Mouse (Mus musculus) left cerebral cortex, postnatal 25 days (tissue): ENCODE data around the gene Msl1. TPM values are rescaled to one million over a fixed set of nuclear protein-coding genes. Genes with fewer than 3 reads are reported as not detected.
A peak's percentile ranks its signal among the peaks of the same experiment; 100 is the strongest.

ENCODE experiments used
- DNase-seq, 2 experiments: peaks; one replicate each; pipeline ENCODE4 v3.0.0; 2022; ENCODE audit warnings: low spot score in 2 of 2, mixed read lengths in 1 of 2
- intact Hi-C: fragments of 180-260 bp; cut with DNase I; formaldehyde crosslinking; loops from one replicate; pipeline ENCODE4 v1.15.1; 2025
- total RNA-seq, 2 experiments: library from RNA; stranded (reverse); gene quantifications; 2 replicates each; pipeline ENCODE4 v1.2.3; 2021

Gene Msl1
- total RNA-seq, 2 experiments from 2014 or later: 190 to 193 TPM

- DNase-seq: peak in 1 of 2 experiments; percentile 48
- intact Hi-C loops: loop anchor here (5.0 kb wide), 1 partner anchor 127 kb away; the partner anchor contains the start of gene Csf3
These were observed 33.9 kb downstream of the Msl1 start for GRCm38 (mm10) chr11:98829091-98829775.

DNA sequence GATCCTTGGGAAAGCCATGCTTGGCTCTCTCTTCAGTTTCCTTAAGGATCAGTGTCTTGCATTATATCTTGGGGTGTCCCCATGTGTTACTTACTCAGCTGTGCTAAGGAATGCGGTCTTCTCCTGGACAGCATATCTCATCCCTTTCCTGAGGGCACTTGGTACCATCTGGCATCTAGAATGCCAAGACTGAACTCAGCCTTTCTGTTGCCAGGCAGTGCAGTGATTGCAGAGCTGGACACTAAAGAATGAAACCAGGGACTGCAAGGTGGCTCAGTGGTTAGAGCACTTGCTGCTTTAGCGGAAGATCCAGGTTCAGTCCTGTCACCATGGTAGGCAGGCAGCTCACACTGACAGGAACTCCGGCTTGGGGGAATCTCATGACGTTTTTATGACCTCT, 34.6 kb downstream of the Msl1 start:
- intact Hi-C loops: loop anchor here (5.0 kb wide), 1 partner anchor 128 kb away; the partner anchor contains the start of gene Csf3

GRCm38 (mm10) chr11:98835296-98835695, 40.0 kb downstream of the Msl1 start:
- intact Hi-C loops: loop anchor here (5.0 kb wide), 1 partner anchor 138 kb away; no protein-coding TSS in a partner anchor
- DNase-seq: peak; percentile 47 to 75

More for the DNA sequence above, 34.6 kb downstream of the Msl1 start:
- DNase-seq: no peak

GRCm38 (mm10) chr11:98835725-98836124, 40.4 kb downstream of the Msl1 start:
- peak in 1 of 2 experiments; percentile 55 for DNase-seq
- intact Hi-C loops: loop anchor here (5.0 kb wide), 1 partner anchor 138 kb away; no protein-coding TSS in a partner anchor

GRCm38 (mm10) chr11:98836128-98836527, 40.8 kb downstream of the Msl1 start:
- no peak for DNase-seq
- intact Hi-C loops: loop anchor here (5.0 kb wide), 1 partner anchor 139 kb away; no protein-coding TSS in a partner anchor

- peak; percentile 84 to 85 for DNase-seq
- intact Hi-C loops: loop anchor here (5.0 kb wide), 1 partner anchor 139 kb away; no protein-coding TSS in a partner anchor
These were observed 41.4 kb downstream of the Msl1 start, which contains the start of gene Rapgefl1 for GRCm38 (mm10) chr11:98836651-98837141. TSS of gene Rapgefl1 (plus strand) at chr11:98836785.

DNA sequence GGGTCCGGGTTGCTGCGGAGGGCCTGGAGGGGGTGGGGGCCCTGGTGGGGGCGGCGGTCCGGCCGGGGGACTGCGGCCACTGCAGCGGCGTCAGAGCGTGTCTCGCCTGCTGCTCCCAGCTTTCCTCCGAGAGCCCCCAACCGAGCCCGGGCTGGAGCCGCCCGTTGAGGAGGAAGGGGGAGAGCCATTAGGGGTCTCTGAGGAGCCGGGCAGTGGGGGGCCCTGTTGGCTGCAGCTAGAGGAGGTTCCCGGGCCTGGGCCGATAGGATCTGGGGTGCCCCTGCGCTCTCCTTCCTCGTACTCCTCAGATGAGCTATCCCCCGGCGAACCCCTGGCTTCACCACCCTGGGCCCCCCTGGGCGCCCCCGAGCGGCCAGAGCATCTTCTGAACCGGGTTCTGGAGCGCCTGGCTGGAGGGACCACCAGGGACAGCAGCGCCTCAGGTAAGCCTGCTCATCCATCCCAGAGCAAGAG, 42.0 kb downstream of the Msl1 start:
- DNase-seq: no peak
- intact Hi-C loops: loop anchor here (5.0 kb wide), 1 partner anchor 140 kb away; no protein-coding TSS in a partner anchor

GRCm38 (mm10) chr11:98837917-98838316, 42.6 kb downstream of the Msl1 start:
- DNase-seq: peak in 1 of 2 experiments; percentile 58
- intact Hi-C loops: loop anchor here (5.0 kb wide), 1 partner anchor 141 kb away; no protein-coding TSS in a partner anchor

GRCm38 (mm10) chr11:98838512-98838911, 43.2 kb downstream of the Msl1 start:
- intact Hi-C loops: loop anchor here (5.0 kb wide), 1 partner anchor 141 kb away; no protein-coding TSS in a partner anchor
- peak; percentile 67 to 92 for DNase-seq

DNA sequence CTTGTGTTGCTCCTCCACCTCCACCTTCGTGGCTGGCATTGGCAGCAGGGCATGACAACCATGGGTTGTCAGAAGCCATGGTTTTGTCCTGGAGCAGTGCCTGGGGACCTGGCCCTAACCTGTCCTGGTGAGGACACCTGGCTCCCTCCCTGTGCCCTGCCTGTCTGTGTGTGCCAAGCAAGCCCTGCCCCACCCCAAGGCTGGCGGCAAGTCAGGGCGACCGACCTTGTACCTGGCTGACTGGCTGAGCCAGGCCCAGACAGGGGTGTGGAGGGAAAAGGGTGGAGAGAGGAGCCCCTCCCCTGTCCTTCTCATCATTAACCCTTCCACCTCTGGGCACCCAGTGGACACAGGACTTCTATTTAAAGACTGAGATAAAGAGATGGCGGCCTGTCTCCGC, 44.1 kb downstream of the Msl1 start:
- intact Hi-C loops: loop anchor here (5.0 kb wide), 1 partner anchor 142 kb away; no protein-coding TSS in a partner anchor
- DNase-seq: no peak

DNA sequence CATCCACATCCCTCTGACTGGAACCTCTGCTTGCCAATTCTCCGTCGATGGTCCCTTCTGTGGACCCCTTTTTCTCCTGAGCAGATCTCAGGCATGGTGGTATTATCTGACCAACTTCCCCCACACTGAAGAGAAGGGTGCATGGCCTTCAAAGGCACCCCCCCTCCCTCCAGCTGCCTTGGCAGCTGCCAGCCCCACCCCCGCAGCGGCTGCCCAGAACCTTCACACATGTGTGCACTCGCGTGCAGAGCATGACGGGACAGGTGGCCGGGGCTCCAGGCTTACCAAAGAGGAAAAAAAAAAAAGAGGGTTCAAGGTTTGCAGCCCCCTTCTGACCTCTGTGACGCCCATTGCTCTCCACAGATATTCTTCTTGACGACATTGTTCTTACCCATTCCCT, 44.6 kb downstream of the Msl1 start:
- no peak for DNase-seq
- intact Hi-C loops: loop anchor here (5.0 kb wide), 1 partner anchor 143 kb away; no protein-coding TSS in a partner anchor

DNA sequence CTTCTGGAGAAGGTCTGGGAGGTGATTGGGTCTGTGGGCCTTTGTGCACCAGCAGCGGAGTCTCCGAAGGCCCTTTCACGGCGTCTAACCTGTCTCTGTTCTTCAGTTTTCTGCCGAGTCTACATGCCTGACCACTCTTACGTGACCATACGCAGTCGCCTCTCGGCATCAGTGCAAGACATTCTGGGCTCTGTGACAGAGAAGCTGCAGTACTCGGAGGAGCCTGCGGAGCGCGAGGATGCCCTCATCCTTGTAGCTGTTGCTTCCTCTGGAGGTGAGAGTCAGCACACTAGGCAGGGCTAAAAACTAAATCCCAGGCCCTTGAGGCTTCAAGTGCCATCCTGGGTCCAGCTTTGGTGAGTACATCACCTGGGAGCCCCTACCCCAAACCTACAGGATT, 50.7 kb downstream of the Msl1 start:
- DNase-seq: no peak
- intact Hi-C loops: no loop called here

- intact Hi-C loops: no loop called here
- DNase-seq: no peak
These were observed 51.7 kb downstream of the Msl1 start for GRCm38 (mm10) chr11:98846865-98847604.

GRCm38 (mm10) chr11:98849196-98849894, 54.0 kb downstream of the Msl1 start:
- intact Hi-C loops: no loop called here
- no peak for DNase-seq

- DNase-seq: peak in 1 of 2 experiments; percentile 35
- intact Hi-C loops: no loop called here
These were observed 55.1 kb downstream of the Msl1 start for GRCm38 (mm10) chr11:98850100-98851093.

DNA sequence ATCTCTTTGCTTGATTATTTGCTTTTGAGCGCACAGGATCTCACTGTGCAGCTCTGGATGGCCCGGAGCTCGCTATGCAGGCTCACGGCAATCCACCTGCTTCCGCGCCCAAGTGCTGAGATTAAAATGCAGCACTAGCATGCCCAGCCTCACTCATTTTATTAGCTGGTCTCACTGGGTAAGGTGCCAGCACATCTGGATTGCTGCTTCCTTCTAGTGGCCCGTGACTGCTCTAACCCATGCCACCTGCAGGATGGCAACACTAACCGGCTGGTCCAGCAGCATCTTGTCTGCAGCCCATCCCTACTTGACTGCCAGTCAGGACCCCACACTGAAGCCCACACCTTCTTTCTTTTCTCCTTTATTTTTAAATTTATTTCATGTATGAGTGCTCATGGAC, 58.8 kb downstream of the Msl1 start:
- no peak for DNase-seq
- intact Hi-C loops: no loop called here

DNA sequence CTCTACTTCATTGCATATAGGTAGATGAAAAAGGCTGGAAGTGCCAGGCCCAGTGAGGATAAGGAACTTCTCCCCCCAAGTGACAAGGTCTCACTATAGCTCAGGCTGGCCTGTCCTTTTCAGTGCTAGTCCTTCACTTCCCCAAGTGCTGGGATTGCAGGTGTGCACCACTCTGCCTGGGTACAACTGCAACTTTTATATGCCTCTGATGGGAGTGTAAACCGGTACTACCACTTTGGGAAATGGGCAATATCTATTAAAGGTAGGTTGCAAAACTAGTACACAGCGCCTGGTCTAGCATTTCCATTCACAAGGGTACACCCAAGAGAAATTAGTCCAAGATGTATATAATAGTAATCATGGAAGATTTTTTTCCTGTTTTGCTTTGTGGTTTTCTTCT, 59.3 kb downstream of the Msl1 start:
- intact Hi-C loops: no loop called here
- no peak for DNase-seq
